Mouse (Mus musculus): ENCODE data around the gene Reg3d. TPM values are rescaled to one million over a fixed set of nuclear protein-coding genes. Genes with fewer than 3 reads are reported as not detected.

The Reg3d gene
- polyA plus RNA-seq, 1 experiment from 2014 or later, result not detected

Other genes starting within 250 kb of the Reg3d start
- gene Reg3b, start 8.2 kb downstream of the Reg3d start, polyA plus RNA-seq (2016; fragmentation: Nextera tagmentation; extraction: Ambion mirVana), result not detected in 2 replicates
- not detected in 2 replicates for gene Reg3a, start 1.8 kb upstream of the Reg3d start, polyA plus RNA-seq (2016; fragmentation: Nextera tagmentation; extraction: Ambion mirVana)
- gene Reg2, start 16.8 kb upstream of the Reg3d start, polyA plus RNA-seq (2016; fragmentation: Nextera tagmentation; extraction: Ambion mirVana), result not detected in 2 replicates
- gene Reg1, start 43.8 kb upstream of the Reg3d start, polyA plus RNA-seq (2016; fragmentation: Nextera tagmentation; extraction: Ambion mirVana), result not detected in 2 replicates
- gene Reg3g, start 90.0 kb upstream of the Reg3d start, polyA plus RNA-seq (2016; fragmentation: Nextera tagmentation; extraction: Ambion mirVana), result not detected in 2 replicates

Data from neural tube, embryonic 12.5 days (tissue).